Mouse (Mus musculus) heart, postnatal 0 days (tissue): ENCODE results near the gene Osbpl9.

Experiments used
- CTCF ChIP-seq: IDR thresholded peaks from 2 replicates; pipeline ENCODE4 v1.5.1; 2016; ENCODE audit warnings: antibody characterized with exemption, control low read depth, low read depth
- EP300 ChIP-seq: IDR thresholded peaks from 2 replicates; pipeline ENCODE4 v1.6.1; 2016; ENCODE audit warnings: antibody characterized with exemption, low read depth

- TF ChIP-seq EP300 (no peak), CTCF (no peak)
Measured at GRCm38 (mm10) chr4:109210253-109210652, 8.2 kb upstream of the Osbpl9 start.
